Mouse (Mus musculus) forebrain, embryonic 16.5 days (tissue): ENCODE measurements around the gene Zfp974. TPM values are rescaled to one million over a fixed set of nuclear protein-coding genes. Genes with fewer than 3 reads are reported as not detected.
"Not testable (repeated sequence)": the region's sequence is repeated elsewhere in the genome, so short reads cannot be mapped to it uniquely, and the experiment has no call there.

Source experiments
- ATAC-seq: fragments of 200-750 bp; cut with Nextera tagmentation; 2 replicates; pipeline ENCODE4 v1.8.0; 2017; ENCODE audit warnings: mild to moderate bottlenecking, moderate library complexity
- H3K27ac ChIP-seq: fragments of 300-500 bp; sonication (generic); 2 replicates; pipeline ENCODE4 v1.5.1; 2014; ENCODE audit warnings: low read length, control low read depth
- H3K27me3 ChIP-seq: fragments of 300-500 bp; sonication (generic); replicated peaks from 2 replicates; pipeline ENCODE4 v1.6.1; 2014; ENCODE audit warnings: low read length; ENCODE audit not compliant: control insufficient read depth, insufficient read depth
- H3K36me3 ChIP-seq: fragments of 300-500 bp; sonication (generic); 2 replicates; pipeline ENCODE4 v1.6.1; 2014; ENCODE audit not compliant: control insufficient read depth, insufficient read depth
- H3K4me1 ChIP-seq: fragments of 300-500 bp; sonication (generic); replicated peaks from 2 replicates; pipeline ENCODE4 v1.6.1; 2014; ENCODE audit warnings: low read length; ENCODE audit not compliant: control insufficient read depth, insufficient read depth
- H3K4me2 ChIP-seq: fragments of 300-500 bp; sonication (generic); 2 replicates; pipeline ENCODE4 v1.6.1; 2014; ENCODE audit warnings: mild to moderate bottlenecking, low read length, control low read depth
- H3K4me3 ChIP-seq: fragments of 300-500 bp; sonication (generic); replicated peaks from 2 replicates; pipeline ENCODE4 v1.5.1; 2014; ENCODE audit warnings: mild to moderate bottlenecking, low read length, control low read depth
- H3K9ac ChIP-seq: fragments of 300-500 bp; sonication (generic); replicated peaks from 2 replicates; pipeline ENCODE4 v1.6.1; 2014; ENCODE audit warnings: low read depth, low read length, control low read depth
- H3K9me3 ChIP-seq: fragments of 300-500 bp; sonication (generic); 2 replicates; pipeline ENCODE4 v1.6.1; 2016; ENCODE audit warnings: low read length; ENCODE audit not compliant: control insufficient read depth
- WGBS: fragments of 180-500 bp; shearing (Covaris S2); extraction: QIAGEN DNeasy Blood & Tissue Kit; methylation state at CpG from one replicate; pipeline ENCODE4 v1.1.7; 2014; 5-methylcytosine and 5-hydroxymethylcytosine counted together
- polyA plus RNA-seq: library from polyadenylated mRNA; unstranded; fragments of >200 nt; fragmentation: Nextera tagmentation; extraction: Ambion mirVana; gene quantifications from 2 replicates; pipeline ENCODE4 v1.2.1, GENCODE M21; 2015

The Zfp974 gene
- polyA plus RNA-seq, result 18.4 and 19.4 TPM in 2 replicates

- peak within 1 kb of the TSS; percentile 73 for H3K9ac ChIP-seq
- ATAC-seq, result peak; percentile 96
- peak within 1 kb of the TSS; percentile 80 for H3K4me3 ChIP-seq
- H3K9me3 ChIP-seq, result no peaks in the 10 kb centered on the region
- peak within 1 kb of the TSS; percentile 67 for H3K4me2 ChIP-seq
- H3K4me1 ChIP-seq, result peaks cover 8% of the 10 kb centered on the region
- 5% methylated on average over 40 of the region's 40 CpGs for WGBS
- peaks cover 8% of the 10 kb centered on the region; the same call in 1 of the 2 replicates for H3K36me3 ChIP-seq
- 0 out of 2 replicates have a peak within 1 kb of the TSS, but pooled peaks have one; percentile 38 for H3K27ac ChIP-seq
- H3K27me3 ChIP-seq, result no peaks in the 10 kb centered on the region
These were observed at the start of gene Zfp974 for GRCm38 (mm10) chr7:27928818-27929695. Gene Zfp974 (minus strand): TSS chr7:27929460.

- H3K4me2 ChIP-seq, H3K27me3 ChIP-seq, H3K27ac ChIP-seq, H3K9me3 ChIP-seq, H3K9ac ChIP-seq, H3K36me3 ChIP-seq, H3K4me1 ChIP-seq, H3K4me3 ChIP-seq, ATAC-seq: not testable (repeated sequence)
- WGBS, result 94% methylated on average over 13 of the region's 13 CpGs
These were observed 20.2 kb upstream of the Zfp974 start for GRCm38 (mm10) chr7:27949451-27949850.

- H3K4me3 ChIP-seq, H3K27ac ChIP-seq, H3K9me3 ChIP-seq, H3K9ac ChIP-seq, H3K27me3 ChIP-seq, ATAC-seq, H3K4me1 ChIP-seq, H3K36me3 ChIP-seq, H3K4me2 ChIP-seq: not testable (repeated sequence)
- whole genome bisulfite sequencing, result 39% methylated on average over 5 of the region's 7 CpGs
These were observed 12.6 kb upstream of the Zfp974 start for GRCm38 (mm10) chr7:27941869-27942268.

- not testable (repeated sequence) for H3K4me1 ChIP-seq, H3K27me3 ChIP-seq, H3K36me3 ChIP-seq, H3K4me3 ChIP-seq, H3K9ac ChIP-seq, H3K27ac ChIP-seq, H3K9me3 ChIP-seq, ATAC-seq
- 25% methylated on average over 1 of the region's 9 CpGs for WGBS
- peak overlapping the region; percentile 33 for H3K4me2 ChIP-seq
These were observed 4.5 kb upstream of the Zfp974 start for GRCm38 (mm10) chr7:27933800-27934158.

- Histone ChIP-seq H3K4me2 (peak overlapping the region; percentile 33), H3K27ac (no peak overlapping the region), H3K36me3 (no peaks in the 10 kb centered on the region), H3K27me3 (no peaks in the 10 kb centered on the region), H3K4me1 (peaks cover 5% of the 10 kb centered on the region), H3K9me3 (no peaks in the 10 kb centered on the region), H3K9ac (no peak overlapping the region), H3K4me3 (no peak overlapping the region)
- ATAC-seq, result no peak
- 24% methylated on average over 7 of the region's 7 CpGs for WGBS
These were observed 4.0 kb upstream of the Zfp974 start for GRCm38 (mm10) chr7:27933050-27933799.

GRCm38 (mm10) chr7:27927041-27927440, 2.2 kb downstream of the Zfp974 start:
- not testable (repeated sequence) for H3K4me3 ChIP-seq, H3K4me1 ChIP-seq, H3K9me3 ChIP-seq, H3K27me3 ChIP-seq, H3K9ac ChIP-seq, H3K4me2 ChIP-seq, H3K36me3 ChIP-seq, H3K27ac ChIP-seq, ATAC-seq
- WGBS, result 49% methylated on average over 4 of the region's 4 CpGs

- peaks cover 34% of the 10 kb centered on the region for H3K36me3 ChIP-seq
- H3K4me2 ChIP-seq, ATAC-seq, H3K27ac ChIP-seq, H3K9ac ChIP-seq, H3K4me1 ChIP-seq, H3K27me3 ChIP-seq, H3K9me3 ChIP-seq, H3K4me3 ChIP-seq: not testable (repeated sequence)
- WGBS, result 55% methylated on average over 3 of the region's 4 CpGs
These were observed 18.3 kb downstream of the Zfp974 start for GRCm38 (mm10) chr7:27910952-27911351.

GRCm38 (mm10) chr7:27905061-27905848, 24.0 kb downstream of the Zfp974 start:
- Histone ChIP-seq H3K9ac (no peak overlapping the region), H3K27ac (no peak overlapping the region), H3K9me3 (peaks cover 2% of the 10 kb centered on the region; the same call in 1 of the 2 replicates), H3K4me2 (no peak overlapping the region), H3K36me3 (peaks cover 16% of the 10 kb centered on the region), H3K4me3 (no peak overlapping the region), H3K4me1 (no peaks in the 10 kb centered on the region), H3K27me3 (no peaks in the 10 kb centered on the region)
- WGBS, result 83% methylated on average over 11 of the region's 11 CpGs
- ATAC-seq, result no peak

- H3K4me3 ChIP-seq, result no peak overlapping the region
- no peaks in the 10 kb centered on the region for H3K4me1 ChIP-seq
- 91% methylated on average over 4 of the region's 4 CpGs for WGBS
- no peak overlapping the region for H3K9ac ChIP-seq
- no peak overlapping the region for H3K4me2 ChIP-seq
- H3K27me3 ChIP-seq, result no peaks in the 10 kb centered on the region
- no peak for ATAC-seq
- H3K27ac ChIP-seq, result no peak overlapping the region
- no peaks in the 10 kb centered on the region for H3K9me3 ChIP-seq
- 0 out of 2 replicates have a peak, but pooled peaks cover 2% of the 10 kb centered on the region for H3K36me3 ChIP-seq
These were observed 28.7 kb downstream of the Zfp974 start for GRCm38 (mm10) chr7:27900601-27901000.
